Mouse (Mus musculus): ENCODE results near the gene Fam90a1b. TPM values are rescaled to one million over a fixed set of nuclear protein-coding genes. Genes with fewer than 3 reads are reported as not detected.
"Not testable (repeated sequence)": the region's sequence is repeated elsewhere in the genome, so short reads cannot be mapped to it uniquely, and the experiment has no call there.

Gene Fam90a1b
- not detected for total RNA-seq (2021)
- long read RNA-seq, experiment 1, result 0 reads
- long read RNA-seq, experiment 2, result 0 reads

GRCm38 (mm10) chrX:94366670-94367241, at the start of gene Fam90a1b, which contains the start of gene Apoo:
Fam90a1b (minus strand) TSS chrX:94366777.
Apoo (plus strand) TSS chrX:94367117.
- DNase-seq, result peak; percentile 96

GRCm38 (mm10) chrX:94408975-94409374, 42.4 kb upstream of the Fam90a1b start:
- DNase-seq, result no peak

- no peak for DNase-seq
Observed at GRCm38 (mm10) chrX:94378734-94379133, 12.2 kb upstream of the Fam90a1b start.

- DNase-seq, result peak; percentile 28
Observed at GRCm38 (mm10) chrX:94367248-94367647, 671 bp upstream of the Fam90a1b start.

GRCm38 (mm10) chrX:94366029-94366428, 548 bp downstream of the Fam90a1b start:
- DNase-seq, result no peak

GRCm38 (mm10) chrX:94365381-94365925, 1.1 kb downstream of the Fam90a1b start:
- no peak for DNase-seq

- DNase-seq, result not testable (repeated sequence)
Observed at GRCm38 (mm10) chrX:94343638-94344037, 22.9 kb downstream of the Fam90a1b start.

GRCm38 (mm10) chrX:94321036-94321902, 45.3 kb downstream of the Fam90a1b start:
- no peak for DNase-seq

Small RNAs within 50 kb of the gene (microRNA-seq; reads per million reads assigned to microRNA genes)
- gene Gm44477 (ENCODE audit: borderline replicate concordance in 2 of 2), result 0 reads per million in 2 experiments

Other genes with a start within 250 kb of the Fam90a1b start
- 10 to 100 TPM; 16.0 to 20.2 TPM for gene Zfx, start 243.1 kb downstream of the Fam90a1b start, total RNA-seq (2021)
- 100 to 1,000 TPM in 1 of 2 experiments, 10 to 100 TPM in 1; 81.6 to 122 TPM for gene Eif2s3x, start 153.9 kb downstream of the Fam90a1b start, total RNA-seq (2021)
- gene Klhl15, start 132.2 kb downstream of the Fam90a1b start, total RNA-seq (2021), result 1 to 10 TPM; 4.6 to 5.0 TPM
- 100 to 1,000 TPM; 150 to 193 TPM for gene Apoo, start 340 bp upstream of the Fam90a1b start, total RNA-seq (2021)
- 10 to 100 TPM; 30.9 to 33.0 TPM for gene Maged1, start 175.4 kb upstream of the Fam90a1b start, total RNA-seq (2021)

All from gastrocnemius, postnatal 25 days (tissue).